Mouse (Mus musculus): Measurements from ENCODE around the gene Pbrm1. TPM values are rescaled to one million over a fixed set of nuclear protein-coding genes. Genes with fewer than 3 reads are reported as not detected.

Gene Pbrm1
- polyA plus RNA-seq, 1 experiment = 14.3 TPM

DNA sequence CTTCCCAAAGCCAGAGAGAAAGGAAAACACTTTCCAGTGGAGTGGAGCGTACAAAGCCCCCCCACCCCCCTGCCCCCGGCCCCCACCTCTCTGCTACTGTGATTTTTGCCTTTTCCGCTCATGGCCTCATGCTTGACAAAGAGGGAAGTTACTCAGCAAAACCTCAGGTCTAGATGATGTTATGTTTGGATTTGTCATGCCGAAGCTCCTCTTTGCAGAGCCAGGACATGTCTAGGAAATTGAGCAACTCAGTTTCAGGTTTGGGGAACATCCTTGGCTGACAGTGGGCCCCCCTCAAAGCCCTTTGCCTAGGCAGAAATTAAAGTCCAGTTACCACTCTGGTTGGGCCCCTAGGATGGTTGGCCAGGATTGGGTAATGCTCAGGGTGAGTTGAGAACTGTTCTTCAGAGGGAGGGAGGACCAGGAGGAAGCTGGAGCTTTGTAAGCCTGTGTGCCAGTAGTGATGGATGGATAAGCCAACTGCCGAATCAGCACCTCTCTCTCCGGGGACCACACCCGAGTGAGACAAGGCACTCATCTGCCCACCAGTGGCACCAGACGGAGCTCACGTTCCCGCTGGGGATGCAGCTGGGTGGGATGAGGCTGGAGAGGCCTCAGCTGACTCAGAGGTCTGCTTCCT lies 147.2 kb downstream of the Pbrm1 start:
- H3K4me3 ChIP-seq (ENCODE audit: insufficient read depth, poor library complexity, severe bottlenecking) = no peak overlapping the region
- no peaks in the 10 kb centered on the region for H3K79me3 ChIP-seq (ENCODE audit: low read depth)
- TF ChIP-seq MAX (IDR thresholded peaks at IDR 0.05) (no peak), MYOD1 (IDR thresholded peaks at IDR 0.05; ENCODE audit: control insufficient read depth, insufficient read length, low read depth) (no peak), CTCF (IDR thresholded peaks at IDR 0.05; ENCODE audit: control insufficient read depth, insufficient read depth, insufficient read length) (no peak), USF1 (IDR thresholded peaks at IDR 0.05; ENCODE audit: low read depth) (no peak), CEBPB (IDR thresholded peaks at IDR 0.05; ENCODE audit: low read depth) (no peak)
- no peaks in the 10 kb centered on the region for H3K27me3 ChIP-seq (ENCODE audit: control insufficient read depth, insufficient read depth, insufficient read length)
- H3K36me3 ChIP-seq (ENCODE audit: control insufficient read depth, insufficient read depth) = peaks cover 6% of the 10 kb centered on the region
- no peak overlapping the region for H3ac ChIP-seq (ENCODE audit: control insufficient read depth, insufficient read length, low read depth)
- no peaks in the 10 kb centered on the region for H3K79me2 ChIP-seq (ENCODE audit: control insufficient read depth, insufficient read depth)

- Histone ChIP-seq H3K79me2 (ENCODE audit: control insufficient read depth, insufficient read depth) (no peaks in the 10 kb centered on the region), H3ac (ENCODE audit: control insufficient read depth, insufficient read length, low read depth) (no peak overlapping the region), H3K27me3 (ENCODE audit: control insufficient read depth, insufficient read depth, insufficient read length) (no peaks in the 10 kb centered on the region), H3K36me3 (ENCODE audit: control insufficient read depth, insufficient read depth) (peaks cover 13% of the 10 kb centered on the region), H3K4me3 (ENCODE audit: insufficient read depth, poor library complexity, severe bottlenecking) (no peak overlapping the region), H3K79me3 (ENCODE audit: low read depth) (no peaks in the 10 kb centered on the region)
- TF ChIP-seq MAX (IDR thresholded peaks at IDR 0.05) = no peak
- no peak for TF ChIP-seq USF1 (IDR thresholded peaks at IDR 0.05; ENCODE audit: low read depth)
- TF ChIP-seq CEBPB (IDR thresholded peaks at IDR 0.05; ENCODE audit: low read depth) = no peak
- no peak for TF ChIP-seq CTCF (IDR thresholded peaks at IDR 0.05; ENCODE audit: control insufficient read depth, insufficient read depth, insufficient read length)
- TF ChIP-seq FOSL1 (IDR thresholded peaks at IDR 0.05; ENCODE audit: insufficient read depth, low read length, poor library complexity, severe bottlenecking) = no peak
- TF ChIP-seq MYOG (IDR thresholded peaks at IDR 0.05; ENCODE audit: control insufficient read depth, extremely low read depth, insufficient read length) = no peak
- no peak for TF ChIP-seq MYOD1 (IDR thresholded peaks at IDR 0.05; ENCODE audit: control insufficient read depth, insufficient read length, low read depth)
These were observed 147.9 kb downstream of the Pbrm1 start for GRCm38 (mm10) chr14:31166827-31167226.

DNA sequence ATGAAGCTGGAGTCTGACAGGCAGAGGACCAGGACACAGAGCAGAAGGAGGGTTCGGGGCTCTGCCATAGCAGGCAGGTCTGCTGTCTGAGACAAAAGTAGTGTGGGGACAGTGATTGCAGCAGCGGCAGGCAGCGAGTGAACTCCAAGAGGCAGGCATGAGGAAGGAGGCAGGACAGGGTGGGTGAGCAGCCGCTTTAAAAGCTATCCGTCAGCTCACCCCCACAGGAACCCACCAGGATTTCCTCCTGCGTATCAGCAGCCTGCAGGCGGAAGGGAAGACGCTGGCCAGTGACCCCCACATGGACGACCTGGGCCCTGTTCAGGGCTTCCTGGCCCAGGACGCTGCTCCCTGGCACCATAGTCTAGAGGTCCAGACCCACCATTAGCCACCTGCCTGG lies 149.5 kb downstream of the Pbrm1 start, which contains the start of gene Stab1:
Gene Stab1, minus strand, starts transcription at position 217 of the 400 bp plus-strand sequence.
- Histone ChIP-seq H3K4me3 (ENCODE audit: insufficient read depth, poor library complexity, severe bottlenecking) (no peak within 1 kb of the TSS), H3K79me3 (ENCODE audit: low read depth) (no peaks in the 10 kb centered on the region), H3K27me3 (ENCODE audit: control insufficient read depth, insufficient read depth, insufficient read length) (no peaks in the 10 kb centered on the region), H3K36me3 (ENCODE audit: control insufficient read depth, insufficient read depth) (peaks cover 29% of the 10 kb centered on the region), H3ac (ENCODE audit: control insufficient read depth, insufficient read length, low read depth) (no peak within 1 kb of the TSS), H3K79me2 (ENCODE audit: control insufficient read depth, insufficient read depth) (no peaks in the 10 kb centered on the region)
- no peak for TF ChIP-seq MYOD1 (IDR thresholded peaks at IDR 0.05; ENCODE audit: control insufficient read depth, insufficient read length, low read depth)
- TF ChIP-seq CTCF (IDR thresholded peaks at IDR 0.05; ENCODE audit: control insufficient read depth, insufficient read depth, insufficient read length) = no peak
- no peak for TF ChIP-seq USF1 (IDR thresholded peaks at IDR 0.05; ENCODE audit: low read depth)
- TF ChIP-seq FOSL1 (IDR thresholded peaks at IDR 0.05; ENCODE audit: insufficient read depth, low read length, poor library complexity, severe bottlenecking) = no peak
- TF ChIP-seq MAX (IDR thresholded peaks at IDR 0.05) = no peak
- TF ChIP-seq MYOG (IDR thresholded peaks at IDR 0.05; ENCODE audit: control insufficient read depth, extremely low read depth, insufficient read length) = no peak
- no peak for TF ChIP-seq CEBPB (IDR thresholded peaks at IDR 0.05; ENCODE audit: low read depth)

GRCm38 (mm10) chr14:31169508-31169907 lies 150.6 kb downstream of the Pbrm1 start:
- Histone ChIP-seq H3K79me2 (ENCODE audit: control insufficient read depth, insufficient read depth) (no peaks in the 10 kb centered on the region), H3K27me3 (ENCODE audit: control insufficient read depth, insufficient read depth, insufficient read length) (no peaks in the 10 kb centered on the region)

DNA sequence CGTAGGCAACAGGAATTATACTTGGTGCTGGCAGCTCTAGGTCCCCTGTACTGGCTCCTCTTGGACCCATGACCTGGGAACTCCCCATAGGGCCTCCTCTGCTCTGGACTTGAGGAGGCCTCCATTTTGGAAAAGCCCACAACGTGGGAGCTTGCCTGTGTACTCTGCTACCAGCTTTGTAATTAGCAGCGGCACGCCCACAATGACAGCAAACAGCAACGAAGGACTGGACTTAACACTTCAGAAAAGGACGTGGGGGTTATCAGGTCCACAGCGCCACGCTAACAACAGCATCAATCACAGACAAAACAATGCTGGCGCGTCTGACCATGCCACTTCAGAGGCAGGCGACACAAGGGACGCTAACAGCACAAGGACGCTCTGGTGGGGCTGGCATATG lies 152.0 kb downstream of the Pbrm1 start:
- Histone ChIP-seq H3K27me3 (ENCODE audit: control insufficient read depth, insufficient read depth, insufficient read length) (no peaks in the 10 kb centered on the region), H3K4me3 (ENCODE audit: insufficient read depth, poor library complexity, severe bottlenecking) (no peak overlapping the region), H3K79me2 (ENCODE audit: control insufficient read depth, insufficient read depth) (peaks cover 6% of the 10 kb centered on the region), H3K79me3 (ENCODE audit: low read depth) (no peaks in the 10 kb centered on the region), H3ac (ENCODE audit: control insufficient read depth, insufficient read length, low read depth) (no peak overlapping the region), H3K36me3 (ENCODE audit: control insufficient read depth, insufficient read depth) (peaks cover 50% of the 10 kb centered on the region)
- TF ChIP-seq FOSL1 (IDR thresholded peaks at IDR 0.05; ENCODE audit: insufficient read depth, low read length, poor library complexity, severe bottlenecking) (no peak), CEBPB (IDR thresholded peaks at IDR 0.05; ENCODE audit: low read depth) (no peak), CTCF (IDR thresholded peaks at IDR 0.05; ENCODE audit: control insufficient read depth, insufficient read depth, insufficient read length) (no peak), MYOD1 (IDR thresholded peaks at IDR 0.05; ENCODE audit: control insufficient read depth, insufficient read length, low read depth) (no peak), MAX (IDR thresholded peaks at IDR 0.05) (no peak), MYOG (IDR thresholded peaks at IDR 0.05; ENCODE audit: control insufficient read depth, extremely low read depth, insufficient read length) (no peak), USF1 (IDR thresholded peaks at IDR 0.05; ENCODE audit: low read depth) (no peak)

More at GRCm38 (mm10) chr14:31169508-31169907, 150.6 kb downstream of the Pbrm1 start:
- TF ChIP-seq MAX (IDR thresholded peaks at IDR 0.05) (no peak), CEBPB (IDR thresholded peaks at IDR 0.05; ENCODE audit: low read depth) (no peak), MYOD1 (IDR thresholded peaks at IDR 0.05; ENCODE audit: control insufficient read depth, insufficient read length, low read depth) (no peak), FOSL1 (IDR thresholded peaks at IDR 0.05; ENCODE audit: insufficient read depth, low read length, poor library complexity, severe bottlenecking) (no peak), USF1 (IDR thresholded peaks at IDR 0.05; ENCODE audit: low read depth) (no peak), MYOG (IDR thresholded peaks at IDR 0.05; ENCODE audit: control insufficient read depth, extremely low read depth, insufficient read length) (no peak), CTCF (IDR thresholded peaks at IDR 0.05; ENCODE audit: control insufficient read depth, insufficient read depth, insufficient read length) (no peak)
- H3K36me3 ChIP-seq (ENCODE audit: control insufficient read depth, insufficient read depth) = peaks cover 37% of the 10 kb centered on the region
- no peaks in the 10 kb centered on the region for H3K79me3 ChIP-seq (ENCODE audit: low read depth)
- H3ac ChIP-seq (ENCODE audit: control insufficient read depth, insufficient read length, low read depth) = no peak overlapping the region
- no peak overlapping the region for H3K4me3 ChIP-seq (ENCODE audit: insufficient read depth, poor library complexity, severe bottlenecking)

Other genes with a start within 250 kb of the Pbrm1 start
- 15.7 TPM for gene Tmem110, start 193.5 kb upstream of the Pbrm1 start, polyA plus RNA-seq (2012; fragmentation: generic; extraction: Trizol)
- 10.3 TPM for gene Mustn1, start 139.9 kb upstream of the Pbrm1 start, polyA plus RNA-seq (2012; fragmentation: generic; extraction: Trizol)
- 0.11 TPM for gene Itih4, start 132.7 kb upstream of the Pbrm1 start, polyA plus RNA-seq (2012; fragmentation: generic; extraction: Trizol)
- 0.01 TPM for gene Itih3, start 95.4 kb upstream of the Pbrm1 start, polyA plus RNA-seq (2012; fragmentation: generic; extraction: Trizol)
- not detected for gene Itih1, start 75.8 kb upstream of the Pbrm1 start, polyA plus RNA-seq (2012; fragmentation: generic; extraction: Trizol)
- 4.2 TPM for gene Nek4, start 67.8 kb upstream of the Pbrm1 start, polyA plus RNA-seq (2012; fragmentation: generic; extraction: Trizol)
- 13.4 TPM for gene Glt8d1, start 17.7 kb upstream of the Pbrm1 start, polyA plus RNA-seq (2012; fragmentation: generic; extraction: Trizol)
- 218 TPM for gene Spcs1, start 17.5 kb upstream of the Pbrm1 start, polyA plus RNA-seq (2012; fragmentation: generic; extraction: Trizol)
- gene Gnl3, start within 50 bp of the Pbrm1 start, polyA plus RNA-seq (2012; fragmentation: generic; extraction: Trizol) = 56.7 TPM
- gene Smim4, start 109.8 kb downstream of the Pbrm1 start, polyA plus RNA-seq (2012; fragmentation: generic; extraction: Trizol) = 70.5 TPM
- 322 TPM for gene Nt5dc2, start 111.9 kb downstream of the Pbrm1 start, polyA plus RNA-seq (2012; fragmentation: generic; extraction: Trizol)
- 0.25 TPM for gene Stab1, start 149.5 kb downstream of the Pbrm1 start, polyA plus RNA-seq (2012; fragmentation: generic; extraction: Trizol)
- gene Tnnc1, start 189.2 kb downstream of the Pbrm1 start, polyA plus RNA-seq (2012; fragmentation: generic; extraction: Trizol) = 21.0 TPM
- gene Nisch, start 197.8 kb downstream of the Pbrm1 start, polyA plus RNA-seq (2012; fragmentation: generic; extraction: Trizol) = 160 TPM
- gene Sema3g, start 198.7 kb downstream of the Pbrm1 start, polyA plus RNA-seq (2012; fragmentation: generic; extraction: Trizol) = 0.14 TPM
- 4.5 TPM for gene Phf7, start 232.2 kb downstream of the Pbrm1 start, polyA plus RNA-seq (2012; fragmentation: generic; extraction: Trizol)
- gene Bap1, start 232.3 kb downstream of the Pbrm1 start, polyA plus RNA-seq (2012; fragmentation: generic; extraction: Trizol) = 42.0 TPM